Mouse (Mus musculus): ENCODE data around the gene Naxd. TPM values are rescaled to one million over a fixed set of nuclear protein-coding genes. Genes with fewer than 3 reads are reported as not detected.
A peak's percentile ranks its signal among the peaks of the same experiment; 100 is the strongest.

Gene Naxd
- polyA plus RNA-seq, 1 experiment from 2014 or later = 151 TPM

- no peak overlapping the region for H3K4me3 ChIP-seq (replicated peaks)
- ATAC-seq = no peak
- WGBS = 87% methylated on average over 3 of the region's 3 CpGs
- no peaks in the 10 kb centered on the region for H3K4me1 ChIP-seq (replicated peaks)
- H3K36me3 ChIP-seq = peaks cover 47% of the 10 kb centered on the region
- no peak overlapping the region for H3K27ac ChIP-seq
- no peak overlapping the region for H3K4me2 ChIP-seq (replicated peaks)
- no peak overlapping the region for H3K9ac ChIP-seq (replicated peaks)
- H3K27me3 ChIP-seq = no peaks in the 10 kb centered on the region
- H3K9me3 ChIP-seq = no peaks in the 10 kb centered on the region
Measured at GRCm38 (mm10) chr8:11523331-11523730, 26.0 kb downstream of the Naxd start.

- Histone ChIP-seq H3K36me3 (peaks cover 51% of the 10 kb centered on the region), H3K4me2 (replicated peaks) (no peak overlapping the region), H3K4me1 (replicated peaks) (peaks cover 13% of the 10 kb centered on the region), H3K27ac (no peak overlapping the region), H3K4me3 (replicated peaks) (no peak overlapping the region), H3K9me3 (no peaks in the 10 kb centered on the region), H3K27me3 (no peaks in the 10 kb centered on the region), H3K9ac (replicated peaks) (no peak overlapping the region)
- ATAC-seq = no peak
- WGBS = 77% methylated on average over 18 of the region's 18 CpGs
Measured at GRCm38 (mm10) chr8:11530155-11530770, 33.0 kb downstream of the Naxd start.

- no peak for ATAC-seq
- Histone ChIP-seq H3K4me2 (replicated peaks) (no peak overlapping the region), H3K36me3 (peaks cover 49% of the 10 kb centered on the region), H3K27me3 (no peaks in the 10 kb centered on the region), H3K4me3 (replicated peaks) (no peak overlapping the region), H3K9ac (replicated peaks) (no peak overlapping the region), H3K9me3 (no peaks in the 10 kb centered on the region), H3K4me1 (replicated peaks) (peaks cover 15% of the 10 kb centered on the region), H3K27ac (no peak overlapping the region)
- 71% methylated on average over 4 of the region's 4 CpGs for WGBS
Measured at GRCm38 (mm10) chr8:11530849-11531248, 33.5 kb downstream of the Naxd start.

- Histone ChIP-seq H3K9ac (replicated peaks) (no peak overlapping the region), H3K27ac (no peak overlapping the region), H3K4me2 (replicated peaks) (no peak overlapping the region), H3K9me3 (no peaks in the 10 kb centered on the region), H3K27me3 (no peaks in the 10 kb centered on the region), H3K4me1 (replicated peaks) (peaks cover 15% of the 10 kb centered on the region), H3K4me3 (replicated peaks) (no peak overlapping the region), H3K36me3 (peaks cover 40% of the 10 kb centered on the region)
- 11% methylated on average over 9 of the region's 9 CpGs for WGBS
- ATAC-seq = no peak
Measured at GRCm38 (mm10) chr8:11534494-11534893, 37.2 kb downstream of the Naxd start.

DNA sequence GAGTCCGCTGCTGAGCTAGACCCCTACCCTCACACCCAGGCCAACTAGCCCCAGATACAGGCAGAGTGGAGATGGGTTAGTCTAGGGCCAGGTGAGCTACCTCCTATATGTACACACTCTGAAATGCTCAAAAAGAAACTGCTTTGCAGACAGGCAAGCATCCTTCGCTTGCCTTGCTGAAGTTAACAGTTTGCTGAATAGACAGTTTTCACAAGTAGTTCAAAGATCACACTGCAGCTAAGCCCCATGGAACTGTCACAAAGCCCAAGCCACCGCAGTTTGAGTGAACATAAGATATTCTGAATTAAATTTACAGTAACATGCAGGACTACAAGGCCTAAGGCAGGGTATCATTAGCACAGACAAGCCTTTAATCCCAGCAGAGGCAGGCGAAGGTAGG lies 41.7 kb downstream of the Naxd start:
- Histone ChIP-seq H3K27me3 (no peaks in the 10 kb centered on the region), H3K4me3 (replicated peaks) (no peak overlapping the region), H3K9ac (replicated peaks) (no peak overlapping the region), H3K9me3 (no peaks in the 10 kb centered on the region), H3K4me1 (replicated peaks) (peaks cover 14% of the 10 kb centered on the region), H3K4me2 (replicated peaks) (no peak overlapping the region), H3K27ac (no peak overlapping the region), H3K36me3 (peaks cover 46% of the 10 kb centered on the region)
- WGBS = 93% methylated on average over 4 of the region's 4 CpGs
- ATAC-seq = no peak

- Histone ChIP-seq H3K27me3 (no peaks in the 10 kb centered on the region), H3K9ac (replicated peaks) (no peak overlapping the region), H3K27ac (no peak overlapping the region), H3K4me2 (replicated peaks) (no peak overlapping the region), H3K4me1 (replicated peaks) (peaks cover 3% of the 10 kb centered on the region; the same call in 1 of the 2 replicates), H3K36me3 (peaks cover 48% of the 10 kb centered on the region), H3K9me3 (no peaks in the 10 kb centered on the region), H3K4me3 (replicated peaks) (no peak overlapping the region)
- 93% methylated on average over 8 of the region's 8 CpGs for WGBS
- no peak for ATAC-seq
Measured at GRCm38 (mm10) chr8:11540182-11540581, 42.9 kb downstream of the Naxd start.

GRCm38 (mm10) chr8:11542031-11542430 lies 44.7 kb downstream of the Naxd start:
- H3K27ac ChIP-seq = no peak overlapping the region
- ATAC-seq = no peak
- H3K4me2 ChIP-seq (replicated peaks) = no peak overlapping the region
- 0 out of 2 replicates have a peak, but pooled peaks cover 1% of the 10 kb centered on the region for H3K4me1 ChIP-seq (replicated peaks)
- no peak overlapping the region for H3K9ac ChIP-seq (replicated peaks)
- no peaks in the 10 kb centered on the region for H3K27me3 ChIP-seq
- no peak overlapping the region for H3K4me3 ChIP-seq (replicated peaks)
- no peaks in the 10 kb centered on the region for H3K9me3 ChIP-seq
- WGBS = 94% methylated on average over 12 of the region's 12 CpGs
- peaks cover 48% of the 10 kb centered on the region for H3K36me3 ChIP-seq

DNA sequence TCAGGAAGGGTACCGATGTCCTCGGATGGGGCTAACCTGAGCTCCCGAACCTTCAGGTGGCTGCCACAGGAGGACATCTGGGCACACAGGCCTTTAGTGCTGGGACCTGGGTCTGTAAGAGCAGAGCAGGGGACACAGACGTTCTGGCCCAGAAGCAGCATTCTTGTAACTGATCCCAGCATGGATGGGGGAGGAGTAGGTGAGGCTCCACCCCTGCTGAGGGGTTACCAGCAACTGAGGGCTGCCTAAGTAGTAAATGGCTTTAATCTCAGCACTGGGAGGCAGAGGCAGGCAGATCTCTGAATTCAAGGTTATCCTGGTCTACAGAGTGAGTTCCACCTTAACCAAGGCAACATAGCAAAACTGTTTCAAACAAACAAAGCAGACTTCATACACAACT lies 45.6 kb downstream of the Naxd start:
- Histone ChIP-seq H3K9ac (replicated peaks) (no peak overlapping the region), H3K36me3 (peaks cover 50% of the 10 kb centered on the region)
- 90% methylated on average over 4 of the region's 4 CpGs for WGBS

GRCm38 (mm10) chr8:11544386-11544785 lies 47.1 kb downstream of the Naxd start:
- no peak overlapping the region for H3K4me3 ChIP-seq (replicated peaks)
- ATAC-seq = no peak
- H3K27me3 ChIP-seq = no peaks in the 10 kb centered on the region
- WGBS = 48% methylated on average over 3 of the region's 3 CpGs
- no peak overlapping the region for H3K27ac ChIP-seq
- no peak overlapping the region for H3K4me2 ChIP-seq (replicated peaks)
- no peaks in the 10 kb centered on the region for H3K9me3 ChIP-seq
- no peak overlapping the region for H3K9ac ChIP-seq (replicated peaks)
- 0 out of 2 replicates have a peak, but pooled peaks cover 4% of the 10 kb centered on the region for H3K4me1 ChIP-seq (replicated peaks)
- H3K36me3 ChIP-seq = peaks cover 44% of the 10 kb centered on the region

More for the DNA sequence above, 45.6 kb downstream of the Naxd start:
- Histone ChIP-seq H3K4me3 (replicated peaks) (no peak overlapping the region), H3K4me2 (replicated peaks) (no peak overlapping the region), H3K27ac (no peak overlapping the region), H3K27me3 (no peaks in the 10 kb centered on the region), H3K4me1 (replicated peaks) (0 out of 2 replicates have a peak, but pooled peaks cover 4% of the 10 kb centered on the region), H3K9me3 (no peaks in the 10 kb centered on the region)
- no peak for ATAC-seq

DNA sequence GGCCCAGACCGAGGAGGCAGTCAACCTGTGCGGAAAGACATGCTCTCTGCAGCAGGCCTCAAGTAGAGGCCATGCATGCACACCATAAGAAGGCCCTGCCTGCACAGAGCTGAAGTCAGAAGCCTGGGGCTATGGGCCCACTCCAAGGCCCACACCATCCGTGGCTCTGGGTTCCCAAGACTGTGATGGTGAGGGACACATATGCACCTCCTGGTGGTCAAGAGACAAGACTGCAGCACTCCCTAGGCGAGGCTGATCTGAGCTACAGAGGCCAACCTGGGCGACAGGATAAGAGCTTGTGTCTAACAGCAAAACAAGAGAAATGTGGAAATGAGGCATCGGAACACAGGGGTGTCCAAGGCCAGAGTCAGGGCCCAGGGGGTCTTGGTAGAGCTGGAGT lies 49.8 kb downstream of the Naxd start:
- H3K9me3 ChIP-seq = no peaks in the 10 kb centered on the region
- H3K4me1 ChIP-seq (replicated peaks) = peaks cover 18% of the 10 kb centered on the region
- 69% methylated on average over 6 of the region's 6 CpGs for WGBS
- no peak overlapping the region for H3K4me3 ChIP-seq (replicated peaks)
- peaks cover 18% of the 10 kb centered on the region for H3K36me3 ChIP-seq
- no peak overlapping the region for H3K4me2 ChIP-seq (replicated peaks)
- no peak overlapping the region for H3K27ac ChIP-seq
- ATAC-seq = no peak
- H3K9ac ChIP-seq (replicated peaks) = no peak overlapping the region
- H3K27me3 ChIP-seq = peaks cover under 1% of the 10 kb centered on the region; the same call in 1 of the 2 replicates

- Histone ChIP-seq H3K9ac (replicated peaks) (peak overlapping the region; percentile 93; the same call in 1 of the 2 replicates), H3K4me2 (replicated peaks) (peak overlapping the region; percentile 82), H3K27ac (no peak overlapping the region), H3K27me3 (peaks cover 3% of the 10 kb centered on the region; the same call in 1 of the 2 replicates), H3K36me3 (peaks cover 12% of the 10 kb centered on the region; the same call in 1 of the 2 replicates), H3K9me3 (no peaks in the 10 kb centered on the region), H3K4me3 (replicated peaks) (peak overlapping the region; percentile 86), H3K4me1 (replicated peaks) (peaks cover 30% of the 10 kb centered on the region)
- ATAC-seq = no peak
- 22% methylated on average over 7 of the region's 7 CpGs for WGBS
Measured at GRCm38 (mm10) chr8:11549706-11550105, 52.4 kb downstream of the Naxd start.

- peak; percentile 59 for ATAC-seq
- Histone ChIP-seq H3K9me3 (no peaks in the 10 kb centered on the region), H3K4me3 (replicated peaks) (peak within 1 kb of the TSS; percentile 86), H3K4me2 (replicated peaks) (peak within 1 kb of the TSS; percentile 82), H3K27ac (peak within 1 kb of the TSS; percentile 90), H3K4me1 (replicated peaks) (peaks cover 31% of the 10 kb centered on the region), H3K36me3 (peaks cover 8% of the 10 kb centered on the region; the same call in 1 of the 2 replicates), H3K9ac (replicated peaks) (peak within 1 kb of the TSS; percentile 93), H3K27me3 (peaks cover 3% of the 10 kb centered on the region; the same call in 1 of the 2 replicates)
- 1% methylated on average over 53 of the region's 53 CpGs for WGBS
Measured at GRCm38 (mm10) chr8:11550281-11550948, 53.1 kb downstream of the Naxd start, which contains the start of gene Cars2. Cars2 (minus strand) TSS chr8:11550783.

Measured in midbrain, embryonic 13.5 days (tissue).